Mouse (Mus musculus) urinary bladder, postnatal 14 days (tissue): ENCODE results near the gene Telo2.
"Not testable (repeated sequence)": the region's sequence is repeated elsewhere in the genome, so short reads cannot be mapped to it uniquely, and the experiment has no call there.

Experiments
- DNase-seq: peaks from one replicate; pipeline ENCODE4 v3.0.0; 2021; ENCODE audit warnings: low spot score

Gene Telo2

GRCm38 (mm10) chr17:25115664-25116432, at the start of gene Telo2:
TSS of gene Telo2 (minus strand) at chr17:25115967.
- peak; percentile 96 for DNase-seq

- no peak for DNase-seq
Observed at GRCm38 (mm10) chr17:25164770-25165169, 49.0 kb upstream of the Telo2 start.

DNA sequence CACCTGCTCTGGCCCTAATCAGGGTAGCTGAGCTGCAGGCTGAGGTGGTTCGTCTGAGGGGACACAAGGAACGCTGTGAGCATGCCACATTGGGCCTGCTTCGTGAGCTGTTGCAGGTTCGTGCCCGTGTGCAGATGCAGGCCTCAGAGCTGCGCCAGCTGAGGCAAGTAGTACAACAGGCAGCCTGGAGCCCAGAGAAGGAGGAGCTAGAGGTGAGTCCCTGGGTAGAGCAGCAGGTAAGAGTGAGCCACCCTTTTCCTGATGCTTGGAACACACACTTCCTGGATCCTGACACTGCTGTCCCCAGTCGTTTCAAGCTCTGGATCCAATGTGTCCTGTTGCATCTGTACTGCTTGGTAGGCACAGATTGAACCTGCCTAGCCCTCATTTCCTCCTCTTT, 47.6 kb upstream of the Telo2 start:
- DNase-seq, result no peak

DNA sequence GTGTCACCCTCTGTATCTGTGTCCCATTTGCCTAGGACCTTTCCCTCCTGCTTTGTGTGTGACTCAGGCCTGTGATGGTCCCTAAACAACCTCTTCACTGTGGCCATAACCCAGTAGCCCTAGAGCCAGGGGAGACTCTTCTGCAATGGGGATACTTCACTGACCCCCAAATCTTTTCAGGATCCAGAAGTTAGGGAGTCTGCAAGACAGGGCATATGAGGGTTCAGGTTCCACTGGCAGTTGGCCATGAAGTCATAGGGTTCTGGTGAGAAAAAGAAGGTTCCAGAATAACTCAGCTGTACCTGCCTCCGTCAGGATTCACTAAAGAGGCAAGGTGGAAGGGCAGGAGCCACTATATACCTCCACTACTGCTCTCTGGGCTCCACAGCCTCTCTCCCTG, 46.4 kb upstream of the Telo2 start, which contains the start of gene Ccdc154:
TSS of gene Ccdc154 (plus strand) at position 301 of the 400 bp plus-strand sequence.
- no peak for DNase-seq

DNA sequence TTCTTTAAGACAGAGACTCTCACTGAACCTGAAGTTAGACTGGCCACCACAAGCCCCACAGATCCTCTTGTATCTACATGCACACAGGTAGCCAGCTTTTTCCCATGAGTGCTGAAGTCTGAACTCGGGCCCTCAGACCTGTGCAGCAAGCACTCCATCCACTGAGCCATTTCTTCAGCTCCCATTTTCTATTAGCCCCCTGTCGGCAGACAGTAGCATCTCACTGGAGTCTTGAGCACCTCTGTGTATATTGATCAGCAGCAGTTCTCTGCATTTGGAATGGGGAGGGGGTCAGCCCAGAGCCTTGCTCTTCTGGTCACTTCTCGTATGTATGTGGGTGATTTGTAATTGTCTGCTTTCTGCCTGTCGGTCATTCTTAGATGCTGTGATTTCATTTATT, 24.2 kb upstream of the Telo2 start:
- no peak for DNase-seq

- DNase-seq, result no peak
Observed at GRCm38 (mm10) chr17:25138803-25139202, 23.0 kb upstream of the Telo2 start.

GRCm38 (mm10) chr17:25135622-25136021, 19.9 kb upstream of the Telo2 start:
- DNase-seq, result no peak

- peak; percentile 93 for DNase-seq
Observed at GRCm38 (mm10) chr17:25133275-25133698, 17.5 kb upstream of the Telo2 start, which contains the start of gene Clcn7. TSS of gene Clcn7 (plus strand) at chr17:25133391.

- no peak for DNase-seq
Observed at GRCm38 (mm10) chr17:25130060-25130459, 14.3 kb upstream of the Telo2 start.

DNA sequence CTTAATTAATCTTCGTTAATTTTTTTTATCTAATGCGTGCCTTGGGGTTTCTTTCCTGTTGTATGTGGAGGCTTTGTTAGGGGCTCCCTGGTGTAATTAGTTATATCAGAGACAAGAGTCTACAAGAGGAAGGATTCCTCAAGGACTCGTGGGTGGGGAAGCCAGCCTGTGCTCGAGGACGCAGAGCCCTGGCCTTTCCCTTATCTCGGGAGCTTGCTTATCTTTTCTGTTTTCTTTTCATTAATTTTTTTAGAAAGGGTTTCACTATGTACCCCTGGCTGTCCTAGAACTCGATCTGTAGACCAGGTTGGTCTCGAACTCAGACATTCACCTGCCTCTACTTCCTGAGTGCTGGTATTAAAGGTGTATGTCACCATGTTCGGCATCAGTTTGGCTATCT, 11.9 kb upstream of the Telo2 start:
- DNase-seq, result no peak

GRCm38 (mm10) chr17:25127079-25127478, 11.3 kb upstream of the Telo2 start:
- DNase-seq, result no peak

GRCm38 (mm10) chr17:25125442-25126060, 9.8 kb upstream of the Telo2 start:
- not testable (repeated sequence) for DNase-seq

- peak; percentile 14 for DNase-seq
Observed at GRCm38 (mm10) chr17:25123979-25124378, 8.2 kb upstream of the Telo2 start.

GRCm38 (mm10) chr17:25120406-25120805, 4.6 kb upstream of the Telo2 start, which contains the start of gene Ptx4:
TSS of gene Ptx4 (plus strand) at chr17:25120760.
- DNase-seq, result no peak

- peak; percentile 16 for DNase-seq
Observed at GRCm38 (mm10) chr17:25117263-25117662, 1.5 kb upstream of the Telo2 start.

GRCm38 (mm10) chr17:25114908-25115645, 690 bp downstream of the Telo2 start:
- no peak for DNase-seq

DNA sequence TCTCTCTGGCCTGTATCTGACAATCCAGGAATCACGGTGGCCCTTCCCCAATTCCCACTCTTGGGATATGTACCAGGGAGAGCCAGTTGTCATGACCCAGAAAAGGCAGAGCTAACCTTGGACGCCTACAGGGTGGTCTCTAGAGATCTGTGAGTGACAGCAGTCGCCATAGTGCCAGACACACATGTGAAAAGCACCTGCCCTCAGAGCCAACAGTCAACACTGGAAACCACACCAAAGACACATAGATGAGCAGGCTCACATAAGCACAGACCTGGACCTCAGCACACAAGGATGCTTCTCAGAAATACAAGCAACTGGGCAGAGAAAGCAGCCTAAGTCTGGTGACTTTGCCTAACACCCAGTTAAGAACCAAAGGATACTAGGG, 3.4 kb downstream of the Telo2 start:
- DNase-seq, result no peak

DNA sequence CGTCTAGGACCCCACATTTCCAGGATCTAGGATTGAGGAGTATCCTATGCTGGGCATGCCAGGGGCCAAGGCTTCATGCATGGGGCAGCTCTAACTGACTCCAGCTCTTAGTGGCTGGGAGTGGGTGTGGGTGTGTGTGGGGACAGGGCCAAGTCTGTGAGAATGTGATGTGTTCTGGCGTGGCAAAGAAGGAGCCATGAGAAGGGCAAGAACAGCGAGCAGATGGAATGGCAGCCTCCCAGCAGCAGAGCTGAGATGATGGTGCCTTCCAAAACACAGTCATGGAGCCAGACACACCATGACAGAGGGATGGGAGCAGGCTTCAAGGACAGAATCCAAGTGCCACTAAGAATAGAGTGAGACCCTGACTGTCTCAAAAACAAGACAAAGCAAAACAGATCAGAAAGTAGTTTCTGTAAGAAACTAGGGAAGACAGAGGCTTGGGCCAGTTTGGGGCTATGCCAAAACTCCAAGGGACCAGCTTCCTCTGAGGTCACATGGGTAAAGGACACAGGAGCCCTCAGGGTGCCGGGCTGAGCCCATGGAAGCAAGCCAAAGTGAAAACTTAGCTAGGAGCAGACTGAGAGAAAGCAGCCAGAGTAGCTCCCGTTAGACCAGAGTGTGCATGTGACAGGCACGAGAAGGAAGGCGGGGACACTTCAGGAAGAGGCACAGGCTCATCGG, 3.9 kb downstream of the Telo2 start:
- peak; percentile 31 for DNase-seq

DNA sequence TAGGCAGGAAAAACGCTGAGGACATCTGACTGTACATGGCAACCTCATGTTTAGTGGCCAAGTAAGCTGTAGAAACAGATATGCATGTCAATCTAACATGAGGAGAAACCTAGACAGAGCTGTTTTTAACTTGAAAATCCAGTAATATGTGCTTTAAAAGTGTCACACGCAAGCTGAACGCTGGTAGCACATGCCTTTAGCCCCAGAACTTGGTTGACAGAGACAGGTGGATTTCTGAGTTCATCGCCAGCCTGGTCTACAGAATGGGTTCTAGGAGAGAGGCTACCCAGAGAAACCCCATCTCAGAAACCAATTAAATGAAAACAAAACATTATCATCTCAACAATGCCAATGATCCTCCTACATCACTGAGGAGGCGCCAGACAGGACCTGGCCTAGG, 4.5 kb downstream of the Telo2 start:
- no peak for DNase-seq

GRCm38 (mm10) chr17:25110590-25110989, 5.2 kb downstream of the Telo2 start:
- no peak for DNase-seq

DNA sequence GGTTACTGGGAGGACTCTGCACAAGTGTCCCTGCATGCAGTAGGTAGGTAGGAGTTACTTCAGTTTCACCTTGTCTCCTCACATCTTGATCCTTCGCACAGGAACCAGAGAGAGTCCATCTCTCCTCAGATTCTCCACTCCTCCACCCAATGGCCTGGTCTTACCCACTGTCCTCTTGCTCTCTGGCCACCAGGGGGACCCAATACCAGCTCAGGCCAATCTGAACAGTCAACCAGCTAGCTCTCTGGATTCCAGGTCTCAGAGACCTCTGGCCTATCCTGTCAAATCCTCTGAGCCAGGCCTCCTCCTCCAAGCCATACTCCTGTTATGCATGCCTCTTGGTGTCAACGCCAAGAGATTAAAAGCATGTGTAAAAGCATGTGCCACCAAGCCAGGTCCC, 6.2 kb downstream of the Telo2 start:
- peak; percentile 44 for DNase-seq

- DNase-seq, result no peak
Observed at GRCm38 (mm10) chr17:25107786-25108185, 8.0 kb downstream of the Telo2 start.
